In genomic region chr13:83872887-83873286, GRCm38 (mm10) we compare ENCODE assay signal across 10 mouse cellular contexts.
DNase-seq lines count a peak whose midpoint lies in the region; ATAC-seq lines count a peak whose summit lies in the region.
"Had no signal": no experiment of that assay in that cellular context is flagged by ENCODE, and none has a peak within 500 bp of the region (broad histone marks: within the 10 kb centered on the region; RNA-seq: fewer than 3 reads in every experiment).

No protein-coding gene starts in this region.

- no peaks in the 10 kb centered on the region for H3K27me3 ChIP-seq in forebrain, embryonic 15.5 days

- ATAC-seq in forebrain, embryonic 15.5 days (replicated peaks), result peak; percentile 85
- no peak for ATAC-seq in activated CD4-positive, CD25-positive, alpha-beta regulatory T cell, adult 4 months
- ATAC-seq: intestine, postnatal 0 days had no signal

- no peaks in the 10 kb centered on the region for H3K36me3 ChIP-seq in forebrain, embryonic 15.5 days

- no peak overlapping the region for H3K4me3 ChIP-seq in forebrain, embryonic 15.5 days
- H3K4me3 ChIP-seq: heart, adult 2 months had no signal

- peaks cover 27% of the 10 kb centered on the region for H3K4me1 ChIP-seq in forebrain, embryonic 15.5 days

- 0 out of 2 replicates have a peak overlapping the region, but pooled peaks have one; percentile 11 for H3K4me2 ChIP-seq in forebrain, embryonic 15.5 days (replicated peaks)

- 1% methylated on average over 5 of the region's 5 CpGs for whole genome bisulfite sequencing in forebrain, embryonic 15.5 days

- H3K9me3 ChIP-seq in forebrain, embryonic 15.5 days, result no peaks in the 10 kb centered on the region

- peak overlapping the region; percentile 80 for H3K27ac ChIP-seq in forebrain, embryonic 15.5 days (replicated peaks)
- H3K27ac ChIP-seq: heart, adult 2 months had no signal

- H3K9ac ChIP-seq in forebrain, embryonic 15.5 days (replicated peaks), result no peak overlapping the region

- peak; percentile 51 to 64 for DNase-seq in right cerebral cortex, postnatal 10 days (ENCODE audit: low spot score in 2 of 2)
- no peak for DNase-seq in right cerebral cortex, postnatal 4 days
- peak; percentile 26 to 61 for DNase-seq in layer of hippocampus, postnatal 14 days (ENCODE audit: low spot score in 2 of 2)
- DNase-seq in urinary bladder, postnatal 10 days (ENCODE audit: low spot score), result no peak
- DNase-seq in adipocyte (ENCODE audit: low spot score), result no peak
- no peak for DNase-seq in heart, adult 11 months
- DNase-seq: heart, adult 2 months had no signal

Comparison
In these comparisons a context has a peak if more than half of its experiments do, and no peak if none do; other contexts are left out.
1. DNase-seq: peak in right cerebral cortex, postnatal 10 days (2 of 2) and layer of hippocampus, postnatal 14 days (2 of 2); none in right cerebral cortex, postnatal 4 days (single experiment), urinary bladder, postnatal 10 days (single experiment), adipocyte (single experiment) and heart, adult 11 months (single experiment).